Mouse (Mus musculus) thymus, postnatal 4 days (tissue): ENCODE measurements around the gene Bace1.

Experiments used
- DNase-seq: peaks from one replicate; pipeline ENCODE4 v3.0.0; 2021

Bace1 gene

GRCm38 (mm10) chr9:45906355-45907077, 68.1 kb downstream of the Bace1 start, which contains the start of the genes Pcsk7 and Rnf214:
TSS of gene Pcsk7 (plus strand) at chr9:45906497.
TSS of gene Rnf214 (minus strand) at chr9:45906911.
- DNase-seq = peak; percentile 95

- no peak for DNase-seq
Observed at GRCm38 (mm10) chr9:45907078-45907428, 68.7 kb downstream of the Bace1 start.

- DNase-seq = no peak
Observed at GRCm38 (mm10) chr9:45910995-45911394, 72.6 kb downstream of the Bace1 start.

- DNase-seq = peak; percentile 80
Observed at GRCm38 (mm10) chr9:45911673-45912072, 73.3 kb downstream of the Bace1 start.
